Mouse (Mus musculus): ENCODE measurements around the gene Pds5b.
"Not testable (repeated sequence)": the region's sequence is repeated elsewhere in the genome, so short reads cannot be mapped to it uniquely, and the experiment has no call there.

Gene Pds5b

DNA sequence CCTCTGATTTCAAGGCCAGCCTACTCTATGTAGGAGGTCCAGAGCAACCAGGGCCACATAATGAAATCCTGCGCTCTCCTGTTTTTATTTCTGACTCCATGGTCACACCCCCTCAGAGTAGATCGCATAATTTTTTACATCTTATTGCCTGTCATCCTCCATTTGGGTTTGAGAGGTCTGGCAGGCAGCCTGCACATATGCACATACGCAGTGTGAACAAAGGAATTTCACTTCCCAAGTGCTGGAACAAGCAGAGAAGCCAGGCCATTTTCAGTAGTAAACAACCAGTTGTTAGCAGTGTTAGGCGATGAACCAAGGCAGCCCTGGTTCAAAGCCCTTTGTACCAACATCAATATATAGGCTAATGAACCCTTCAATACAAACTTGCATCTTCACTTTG, 147.6 kb downstream of the Pds5b start:
- no peak for DNase-seq (ENCODE audit: low spot score in 2 of 2)

DNA sequence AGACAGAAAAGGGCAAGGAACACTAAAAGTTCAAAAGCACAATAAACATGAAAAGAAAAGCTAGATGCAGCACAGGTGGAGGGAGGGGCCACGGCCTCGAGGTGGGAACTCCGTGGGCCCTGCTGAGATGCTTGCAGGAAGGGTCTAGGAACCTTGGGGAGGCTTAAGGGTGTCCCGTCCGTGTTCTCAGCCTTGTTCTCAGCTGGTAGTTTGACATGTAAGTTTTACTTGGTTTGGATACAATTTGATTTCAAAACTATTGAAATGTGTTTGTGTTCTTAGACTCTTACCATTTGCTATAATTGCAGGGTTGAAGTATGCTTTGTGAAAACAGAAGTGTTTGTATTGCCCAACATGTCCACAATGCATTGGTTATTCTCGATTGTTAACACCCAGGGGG, 149.2 kb downstream of the Pds5b start:
- DNase-seq (ENCODE audit: low spot score in 2 of 2): no peak

DNA sequence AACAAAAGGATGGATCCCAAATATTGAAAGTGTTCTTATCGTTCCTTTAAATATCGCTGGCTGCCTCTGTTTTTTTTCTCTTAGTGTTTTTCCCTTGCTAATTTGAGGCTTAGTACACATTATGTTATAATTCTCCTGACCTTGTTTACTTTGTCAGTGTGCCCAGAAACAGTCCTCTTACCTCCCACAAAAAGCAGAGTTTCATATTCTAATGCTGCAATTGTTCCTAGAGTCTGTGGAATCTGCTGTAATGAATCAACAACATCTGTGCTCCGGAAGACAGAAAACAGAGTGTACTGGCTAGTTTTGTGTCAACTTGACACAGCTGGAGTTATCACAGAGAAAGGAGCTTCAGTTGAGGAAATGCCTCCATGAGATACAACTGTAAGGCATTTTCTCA, 149.8 kb downstream of the Pds5b start:
- DNase-seq (ENCODE audit: low spot score in 2 of 2): no peak

DNA sequence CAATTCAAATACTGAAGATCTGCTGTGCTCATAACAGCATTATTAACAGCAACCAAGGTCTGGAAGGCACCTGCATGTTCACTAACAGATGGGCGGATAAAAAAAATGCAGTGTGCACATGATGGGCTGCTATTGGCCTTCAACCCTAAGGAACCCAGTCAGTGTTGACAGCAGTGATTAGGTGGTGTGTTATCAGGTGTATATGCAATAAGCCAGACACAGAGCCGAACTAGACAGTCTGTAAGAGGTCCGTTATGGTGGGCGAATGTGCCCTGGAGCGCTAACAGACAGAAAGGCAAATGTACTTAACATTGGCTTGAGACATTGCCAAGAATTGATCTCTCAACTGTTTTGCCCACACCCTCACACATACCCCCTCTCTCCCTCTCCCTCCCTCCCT, 156.0 kb downstream of the Pds5b start:
- DNase-seq (ENCODE audit: low spot score in 2 of 2): no peak

DNA sequence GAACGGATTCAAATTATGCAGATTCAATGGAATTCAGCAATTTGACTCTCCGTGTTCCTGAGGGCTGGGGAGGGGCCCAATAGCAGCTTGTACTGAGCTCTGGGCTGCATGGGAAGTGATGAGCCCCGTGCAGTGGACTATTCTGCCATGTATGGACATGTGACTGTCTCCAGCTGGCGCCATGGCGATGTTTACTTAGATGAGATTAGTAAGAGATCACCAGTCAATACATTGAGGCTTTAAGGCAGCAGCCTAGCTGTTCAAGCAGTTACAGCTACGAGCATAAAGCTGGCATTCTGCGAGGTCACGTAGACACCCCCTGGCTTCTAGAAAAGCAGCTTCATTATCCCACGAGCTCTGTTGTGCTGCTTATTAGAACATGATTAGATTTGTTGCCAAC, 157.2 kb downstream of the Pds5b start:
- DNase-seq (ENCODE audit: low spot score in 2 of 2): no peak

DNA sequence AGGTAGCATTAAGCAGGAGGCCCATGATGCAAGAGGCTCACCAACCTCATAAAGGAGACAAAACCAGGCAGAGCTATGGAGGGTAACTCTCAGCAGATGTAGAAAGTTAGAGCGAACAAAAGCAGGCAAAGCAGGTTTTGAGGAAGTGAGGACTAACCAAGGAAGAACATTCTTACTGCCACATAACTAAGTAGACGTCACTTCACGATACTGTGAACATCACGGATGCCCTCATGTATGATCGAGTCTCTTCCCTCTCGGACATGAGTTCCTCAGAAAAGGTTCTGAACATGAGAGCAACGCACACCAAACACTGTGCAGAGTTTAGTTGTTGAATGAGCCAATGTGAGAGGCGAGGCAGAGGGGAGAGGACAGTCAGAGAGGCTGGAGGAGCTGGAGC, 163.2 kb downstream of the Pds5b start:
- DNase-seq (ENCODE audit: low spot score in 2 of 2): no peak

DNA sequence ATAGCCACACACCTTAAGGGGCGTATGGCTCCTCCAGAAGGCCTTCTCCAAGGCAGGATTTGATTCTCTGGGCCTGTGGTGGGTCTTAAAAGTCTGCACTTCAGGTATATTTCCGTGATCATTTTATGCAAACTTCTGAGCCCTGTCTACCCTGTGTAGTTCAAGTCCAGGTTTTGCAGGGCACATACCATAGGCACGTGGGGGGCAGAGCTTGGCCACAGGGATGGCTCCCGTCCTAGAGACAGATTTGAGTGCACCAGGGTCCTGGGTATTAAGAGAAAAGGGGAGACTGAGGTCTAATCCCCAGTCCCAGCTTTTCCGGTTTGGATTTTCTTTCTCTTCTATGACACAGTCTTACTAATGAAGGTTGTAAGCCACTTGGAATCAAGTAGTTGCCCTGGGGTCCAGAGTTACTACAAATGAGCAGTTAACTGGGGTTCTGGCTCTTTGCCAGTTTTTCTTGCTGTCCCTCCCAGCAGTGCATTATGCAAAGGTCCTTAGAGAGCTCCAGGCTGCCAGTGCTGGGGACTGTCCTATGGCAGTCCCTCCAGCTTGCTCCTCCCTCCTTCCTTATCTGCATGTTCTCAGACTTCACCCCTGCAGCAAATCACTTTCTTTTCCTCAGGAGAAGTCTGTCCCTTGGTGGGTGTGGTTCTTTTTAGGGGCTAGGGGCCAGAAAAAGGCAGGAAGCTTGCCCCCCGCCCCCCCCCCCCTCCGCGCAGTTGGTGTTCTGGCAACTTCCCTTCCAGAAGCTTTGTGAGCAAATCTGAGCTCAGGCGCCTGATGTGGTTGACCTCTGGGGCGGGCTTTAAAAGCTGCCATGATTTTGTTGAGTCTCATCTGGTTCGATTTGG, 166.4 kb downstream of the Pds5b start:
- DNase-seq (ENCODE audit: low spot score in 2 of 2): no peak

DNA sequence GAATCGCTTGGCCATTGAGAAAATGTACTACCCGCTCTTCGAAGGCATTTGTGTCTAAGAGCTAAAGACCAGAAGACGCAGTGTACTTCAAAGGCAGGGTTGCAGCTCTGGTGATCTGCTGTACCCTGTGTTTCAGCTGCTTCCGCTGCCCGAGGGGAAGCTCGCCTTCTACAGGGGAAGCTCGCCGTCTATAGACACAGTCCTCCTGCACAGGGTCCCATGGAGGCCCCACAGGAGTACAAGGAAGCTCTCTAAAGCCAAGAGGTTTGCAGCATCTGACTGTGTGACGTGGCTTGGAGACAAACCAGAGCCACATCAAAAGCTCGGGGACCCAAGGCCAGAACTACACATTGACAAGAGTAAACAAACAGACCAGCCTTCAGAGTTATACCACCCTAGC, 167.1 kb downstream of the Pds5b start:
- no peak for DNase-seq (ENCODE audit: low spot score in 2 of 2)

DNA sequence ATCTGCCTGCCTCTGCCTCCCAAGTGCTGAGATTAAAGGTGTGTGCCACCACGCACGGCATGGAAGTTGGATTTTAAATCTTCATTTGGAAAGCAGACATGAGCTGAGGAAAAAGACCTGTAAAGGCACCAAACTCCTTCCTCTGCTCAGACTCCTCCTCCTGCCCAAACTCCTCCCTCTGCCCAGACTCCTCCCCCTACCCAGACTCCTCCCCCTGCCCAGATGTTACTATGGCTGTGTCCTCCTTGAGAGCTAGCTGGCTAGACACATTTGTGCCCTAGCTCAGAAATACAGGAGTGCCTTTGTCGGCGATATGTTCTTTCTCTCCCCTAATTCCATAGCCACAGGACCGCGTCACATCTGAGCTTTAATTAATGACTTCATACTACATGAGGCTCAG, 172.4 kb downstream of the Pds5b start:
- no peak for DNase-seq (ENCODE audit: low spot score in 2 of 2)

DNA sequence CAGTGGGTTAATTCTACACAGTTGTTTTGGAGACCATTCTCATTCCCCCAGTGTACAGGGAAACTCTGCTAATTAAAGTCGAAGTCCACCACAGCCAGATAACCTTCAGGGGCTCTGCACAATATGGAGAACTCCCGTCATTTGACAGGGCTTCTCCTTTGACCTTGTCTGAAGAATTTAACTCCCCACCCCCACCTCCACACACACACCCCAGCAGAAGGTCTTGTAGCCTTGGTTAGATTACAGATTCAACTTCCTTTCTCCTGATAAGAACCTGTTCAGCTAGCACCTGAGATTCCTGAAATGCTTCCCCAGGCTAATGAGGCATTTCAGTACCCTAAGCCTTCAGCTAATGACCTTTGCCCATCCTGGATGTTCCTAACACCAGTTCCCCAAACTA, 177.3 kb downstream of the Pds5b start:
- no peak for DNase-seq (ENCODE audit: low spot score in 2 of 2)

DNA sequence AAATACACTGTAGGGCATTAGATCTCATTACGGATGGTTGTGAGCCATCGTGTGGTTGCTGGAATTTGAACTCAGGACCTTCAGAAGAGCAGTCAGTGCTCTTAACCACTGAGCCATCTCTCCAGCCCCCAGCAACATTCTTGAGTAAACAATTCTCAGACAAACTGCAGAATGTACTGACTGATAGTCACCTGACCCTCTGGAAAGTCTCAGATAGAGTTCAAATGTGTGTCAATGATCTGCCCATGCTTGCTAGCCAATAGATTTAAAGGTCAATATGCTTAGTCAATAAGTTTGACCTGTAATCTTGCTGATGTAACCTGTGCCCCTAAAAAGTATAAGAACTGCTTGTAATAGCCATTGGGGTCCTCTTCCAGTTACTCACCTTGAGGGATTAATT, 178.6 kb downstream of the Pds5b start:
- not testable (repeated sequence) for DNase-seq (ENCODE audit: low spot score in 2 of 2)

DNA sequence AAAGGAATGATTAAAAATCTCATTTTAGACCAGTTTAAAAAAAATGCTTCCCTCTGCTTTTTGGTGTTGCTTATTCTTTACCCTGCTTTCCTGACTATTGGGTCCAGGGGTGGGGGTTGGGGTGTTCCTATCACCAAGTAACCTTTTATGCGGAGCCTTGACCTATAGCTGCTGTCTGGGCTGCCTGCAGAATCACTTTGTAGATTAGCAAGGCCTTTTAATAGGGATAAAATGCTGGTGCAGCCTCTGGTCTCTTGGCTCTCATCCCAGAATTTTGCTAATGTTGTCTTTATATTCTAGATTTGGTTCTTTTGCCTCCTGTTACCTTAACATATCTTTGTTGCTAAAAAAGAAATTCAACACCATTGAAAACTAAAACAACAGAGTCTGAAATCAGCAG, 181.0 kb downstream of the Pds5b start:
- DNase-seq (ENCODE audit: low spot score in 2 of 2): no peak

DNA sequence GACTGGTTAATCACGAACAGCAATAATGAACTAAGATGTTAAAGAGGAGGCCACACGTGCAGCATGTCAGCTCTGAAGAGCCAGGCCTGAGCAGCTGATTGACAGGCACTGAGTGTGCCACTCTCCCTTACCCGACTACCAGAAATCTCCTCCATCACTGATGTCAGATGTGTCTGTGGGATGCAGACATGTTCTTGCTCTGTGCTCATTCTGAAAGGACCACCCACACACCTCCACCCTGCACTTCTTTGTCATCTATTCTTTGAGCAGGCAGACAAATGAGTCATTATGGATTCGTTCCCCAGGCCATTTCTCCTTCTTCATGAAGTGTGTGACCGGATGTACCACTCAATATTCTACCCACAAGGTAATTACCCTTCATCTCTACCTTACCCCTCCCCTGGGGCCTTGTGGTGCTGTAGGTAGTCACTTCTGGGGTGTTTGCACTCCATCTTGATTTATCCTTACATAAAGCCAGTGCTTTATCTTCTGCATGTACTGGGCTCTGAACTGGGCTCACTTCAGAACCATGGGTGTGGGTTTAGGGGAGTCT, 186.2 kb downstream of the Pds5b start:
- DNase-seq (ENCODE audit: low spot score in 2 of 2): no peak
